Mouse (Mus musculus) spleen, adult 2 months (tissue): Measurements from ENCODE around the gene Zbp1. TPM values are rescaled to one million over a fixed set of nuclear protein-coding genes. Genes with fewer than 3 reads are reported as not detected.

Source experiments
- DNase-seq, 2 experiments: peaks; one replicate each; pipeline versions ENCODE4 v3.0.0 to v3.0.0-alpha.2; 2012 to 2021; ENCODE audit warnings: low spot score in 2 of 2, low read depth in 1 of 2
- H3K27ac ChIP-seq: fragments of 200-500 bp; 2 replicates; pipeline ENCODE4 v1.5.1; 2012; ENCODE audit warnings: low read length, inconsistent platforms; ENCODE audit not compliant: insufficient read depth
- H3K27me3 ChIP-seq: fragments of 200-500 bp; 2 replicates; pipeline ENCODE4 v1.6.1; 2012; ENCODE audit warnings: mild to moderate bottlenecking, moderate library complexity, low read length, inconsistent platforms; ENCODE audit not compliant: control insufficient read depth, insufficient read depth
- H3K36me3 ChIP-seq: fragments of 200-500 bp; 2 replicates; pipeline ENCODE4 v1.6.1; 2012; ENCODE audit warnings: mild to moderate bottlenecking, low read length, inconsistent platforms; ENCODE audit not compliant: control insufficient read depth, insufficient read depth
- H3K4me1 ChIP-seq: fragments of 200-500 bp; 2 replicates; pipeline ENCODE4 v1.6.1; 2011; ENCODE audit warnings: inconsistent platforms; ENCODE audit not compliant: control insufficient read depth, insufficient read depth, insufficient read length
- H3K4me3 ChIP-seq: fragments of 200-500 bp; 2 replicates; pipeline ENCODE4 v1.5.1; 2011; ENCODE audit warnings: mild to moderate bottlenecking, inconsistent platforms; ENCODE audit not compliant: insufficient read depth, insufficient read length; ENCODE audit errors: extremely low read depth
- CTCF ChIP-seq: fragments of 200-500 bp; IDR thresholded peaks from 2 replicates; pipeline ENCODE4 v1.5.1; 2011; ENCODE audit warnings: mild to moderate bottlenecking, inconsistent platforms; ENCODE audit not compliant: insufficient read depth, insufficient read length, insufficient replicate concordance; ENCODE audit errors: extremely low read depth
- POLR2A ChIP-seq: fragments of 200-500 bp; IDR thresholded peaks from 2 replicates; pipeline ENCODE4 v1.6.1; 2011; ENCODE audit warnings: low read depth, low read length, inconsistent platforms
- WGBS: fragments of 180-500 bp; shearing (Covaris S2); methylation state at CpG from one replicate; pipeline ENCODE4 v1.1.7; 2018; 5-methylcytosine and 5-hydroxymethylcytosine counted together
- polyA plus RNA-seq: library from polyadenylated mRNA; depleted of rRNA; stranded (reverse); fragments of >200 nt; gene quantifications from 2 replicates; pipeline ENCODE4 v1.2.3, GENCODE M21; 2012

Zbp1 gene
- polyA plus RNA-seq, 1 experiment, result 19.6 TPM

GRCm38 (mm10) chr2:173164946-173165345, 53.8 kb downstream of the Zbp1 start:
- 92% methylated on average over 10 of the region's 10 CpGs for WGBS

GRCm38 (mm10) chr2:173164358-173164757, 54.4 kb downstream of the Zbp1 start:
- Histone ChIP-seq H3K36me3 (no peaks in the 10 kb centered on the region), H3K27ac (no peak overlapping the region), H3K27me3 (no peaks in the 10 kb centered on the region), H3K4me1 (no peaks in the 10 kb centered on the region), H3K4me3 (no peak overlapping the region)
- WGBS, result 44% methylated on average over 2 of the region's 2 CpGs
- peak; percentile 60; the same call in 1 of the 2 replicates for TF ChIP-seq CTCF
- no peak for TF ChIP-seq POLR2A
- peak in 1 of 2 experiments; percentile 26 for DNase-seq

More at GRCm38 (mm10) chr2:173164946-173165345, 53.8 kb downstream of the Zbp1 start:
- TF ChIP-seq CTCF (no peak), POLR2A (no peak)
- H3K4me1 ChIP-seq, result no peaks in the 10 kb centered on the region
- H3K27ac ChIP-seq, result no peak overlapping the region
- no peaks in the 10 kb centered on the region for H3K36me3 ChIP-seq
- no peaks in the 10 kb centered on the region for H3K27me3 ChIP-seq
- no peak overlapping the region for H3K4me3 ChIP-seq
- DNase-seq, result no peak

- H3K4me3 ChIP-seq, result no peak overlapping the region
- no peak for DNase-seq
- no peaks in the 10 kb centered on the region for H3K27me3 ChIP-seq
- H3K36me3 ChIP-seq, result no peaks in the 10 kb centered on the region
- WGBS, result 89% methylated on average over 8 of the region's 8 CpGs
- H3K27ac ChIP-seq, result no peak overlapping the region
- no peaks in the 10 kb centered on the region for H3K4me1 ChIP-seq
- TF ChIP-seq CTCF (no peak), POLR2A (no peak)
Observed at GRCm38 (mm10) chr2:173163380-173163779, 55.3 kb downstream of the Zbp1 start.

GRCm38 (mm10) chr2:173159354-173160311, 59.1 kb downstream of the Zbp1 start:
- TF ChIP-seq CTCF (peak; percentile 49; the same call in 1 of the 2 replicates), POLR2A (no peak)
- Histone ChIP-seq H3K4me3 (no peak overlapping the region), H3K36me3 (no peaks in the 10 kb centered on the region), H3K4me1 (peaks cover 3% of the 10 kb centered on the region; the same call in 1 of the 2 replicates), H3K27me3 (no peaks in the 10 kb centered on the region), H3K27ac (no peak overlapping the region)
- DNase-seq, result peak; percentile 35 to 38
- 63% methylated on average over 24 of the region's 24 CpGs for WGBS

GRCm38 (mm10) chr2:173158390-173159055, 60.2 kb downstream of the Zbp1 start:
- TF ChIP-seq CTCF, result no peak
- no peak for TF ChIP-seq POLR2A
- no peak overlapping the region for H3K27ac ChIP-seq
- no peaks in the 10 kb centered on the region for H3K36me3 ChIP-seq
- WGBS, result 87% methylated on average over 19 of the region's 19 CpGs
- no peak for DNase-seq
- peaks cover 3% of the 10 kb centered on the region; the same call in 1 of the 2 replicates for H3K4me1 ChIP-seq
- H3K27me3 ChIP-seq, result no peaks in the 10 kb centered on the region
- no peak overlapping the region for H3K4me3 ChIP-seq

- H3K36me3 ChIP-seq, result no peaks in the 10 kb centered on the region
- TF ChIP-seq CTCF, result no peak
- no peak for TF ChIP-seq POLR2A
- no peak overlapping the region for H3K4me3 ChIP-seq
- WGBS, result 86% methylated on average over 4 of the region's 4 CpGs
- no peak overlapping the region for H3K27ac ChIP-seq
- peaks cover 3% of the 10 kb centered on the region; the same call in 1 of the 2 replicates for H3K4me1 ChIP-seq
- H3K27me3 ChIP-seq, result no peaks in the 10 kb centered on the region
- no peak for DNase-seq
Observed at GRCm38 (mm10) chr2:173157871-173158270, 60.9 kb downstream of the Zbp1 start.
